Mouse (Mus musculus) liver, embryonic 14.5 days (tissue): ENCODE measurements at regions not wholly inside any gene's neighbourhood (a gene's known extent, or its start where the extent isn't known, plus 50 kb on each side); places are given as distances from the start of the nearest gene placed in this dataset.

ENCODE experiments used
- CTCF ChIP-seq: IDR thresholded peaks from 2 replicates; pipeline ENCODE4 v1.5.1; 2016; ENCODE audit warnings: antibody characterized with exemption, low read depth, control low read depth
- EP300 ChIP-seq: IDR thresholded peaks from 2 replicates; pipeline ENCODE4 v1.6.1; 2016; ENCODE audit warnings: antibody characterized with exemption, low read depth

GRCm38 (mm10) chr13:59246070-59246469 is 339.0 kb downstream of the Agtpbp1 start:
- TF ChIP-seq CTCF = no peak
- TF ChIP-seq EP300 = no peak
